Mouse (Mus musculus): Measurements from ENCODE around the gene Snx29. TPM values are rescaled to one million over a fixed set of nuclear protein-coding genes. Genes with fewer than 3 reads are reported as not detected.
"Not testable (repeated sequence)": the region's sequence is repeated elsewhere in the genome, so short reads cannot be mapped to it uniquely, and the experiment has no call there.

Snx29 gene
- total RNA-seq, 2 experiments from 2014 or later, result 5.3 to 6.6 TPM

- no peak for ATAC-seq (replicated peaks; ENCODE audit: poor library complexity)
These were observed 36.5 kb downstream of the Snx29 start for GRCm38 (mm10) chr16:11359173-11359572.

GRCm38 (mm10) chr16:11359919-11360318 is 37.2 kb downstream of the Snx29 start:
- no peak for ATAC-seq (replicated peaks; ENCODE audit: poor library complexity)

- not testable (repeated sequence) for ATAC-seq (replicated peaks; ENCODE audit: poor library complexity)
These were observed 37.9 kb downstream of the Snx29 start for GRCm38 (mm10) chr16:11360576-11360975.

GRCm38 (mm10) chr16:11365626-11366025 is 42.9 kb downstream of the Snx29 start:
- no peak for ATAC-seq (replicated peaks; ENCODE audit: poor library complexity)

GRCm38 (mm10) chr16:11366851-11367250 is 44.1 kb downstream of the Snx29 start:
- no peak for ATAC-seq (replicated peaks; ENCODE audit: poor library complexity)

GRCm38 (mm10) chr16:11368412-11368811 is 45.7 kb downstream of the Snx29 start:
- ATAC-seq (replicated peaks; ENCODE audit: poor library complexity), result no peak

- ATAC-seq (replicated peaks; ENCODE audit: poor library complexity), result no peak
These were observed 46.5 kb downstream of the Snx29 start for GRCm38 (mm10) chr16:11369162-11369561.

GRCm38 (mm10) chr16:11369642-11370041 is 46.9 kb downstream of the Snx29 start:
- ATAC-seq (replicated peaks; ENCODE audit: poor library complexity), result peak; percentile 56

GRCm38 (mm10) chr16:11370132-11370544 is 47.4 kb downstream of the Snx29 start:
- ATAC-seq (replicated peaks; ENCODE audit: poor library complexity), result peak; percentile 77

GRCm38 (mm10) chr16:11379264-11379663 is 56.6 kb downstream of the Snx29 start:
- ATAC-seq (replicated peaks; ENCODE audit: poor library complexity), result no peak

GRCm38 (mm10) chr16:11380038-11380437 is 57.3 kb downstream of the Snx29 start:
- no peak for ATAC-seq (replicated peaks; ENCODE audit: poor library complexity)

GRCm38 (mm10) chr16:11380871-11381270 is 58.2 kb downstream of the Snx29 start:
- no peak for ATAC-seq (replicated peaks; ENCODE audit: poor library complexity)

GRCm38 (mm10) chr16:11384361-11384760 is 61.7 kb downstream of the Snx29 start:
- no peak for ATAC-seq (replicated peaks; ENCODE audit: poor library complexity)

GRCm38 (mm10) chr16:11385150-11385549 is 62.4 kb downstream of the Snx29 start:
- ATAC-seq (replicated peaks; ENCODE audit: poor library complexity), result peak; percentile 58

GRCm38 (mm10) chr16:11385798-11386197 is 63.1 kb downstream of the Snx29 start:
- peak; percentile 83 for ATAC-seq (replicated peaks; ENCODE audit: poor library complexity)

- ATAC-seq (replicated peaks; ENCODE audit: poor library complexity), result no peak
These were observed 63.5 kb downstream of the Snx29 start for GRCm38 (mm10) chr16:11386221-11386620.

GRCm38 (mm10) chr16:11388085-11388484 is 65.4 kb downstream of the Snx29 start:
- peak; percentile 23; the same call in 1 of the 2 replicates for ATAC-seq (replicated peaks; ENCODE audit: poor library complexity)

- no peak for ATAC-seq (replicated peaks; ENCODE audit: poor library complexity)
These were observed 66.6 kb downstream of the Snx29 start for GRCm38 (mm10) chr16:11389324-11389723.

- ATAC-seq (replicated peaks; ENCODE audit: poor library complexity), result no peak
These were observed 73.9 kb downstream of the Snx29 start for GRCm38 (mm10) chr16:11396570-11396969.

- no peak for ATAC-seq (replicated peaks; ENCODE audit: poor library complexity)
These were observed 76.7 kb downstream of the Snx29 start for GRCm38 (mm10) chr16:11399386-11399785.

GRCm38 (mm10) chr16:11399845-11400565 is 77.3 kb downstream of the Snx29 start:
- no peak for ATAC-seq (replicated peaks; ENCODE audit: poor library complexity)

GRCm38 (mm10) chr16:11400936-11401335 is 78.2 kb downstream of the Snx29 start:
- no peak for ATAC-seq (replicated peaks; ENCODE audit: poor library complexity)

- no peak for ATAC-seq (replicated peaks; ENCODE audit: poor library complexity)
These were observed 82.5 kb downstream of the Snx29 start for GRCm38 (mm10) chr16:11405193-11405592.
